Mouse (Mus musculus): Measurements from ENCODE around the gene Hsd3b7.

The Hsd3b7 gene

DNA sequence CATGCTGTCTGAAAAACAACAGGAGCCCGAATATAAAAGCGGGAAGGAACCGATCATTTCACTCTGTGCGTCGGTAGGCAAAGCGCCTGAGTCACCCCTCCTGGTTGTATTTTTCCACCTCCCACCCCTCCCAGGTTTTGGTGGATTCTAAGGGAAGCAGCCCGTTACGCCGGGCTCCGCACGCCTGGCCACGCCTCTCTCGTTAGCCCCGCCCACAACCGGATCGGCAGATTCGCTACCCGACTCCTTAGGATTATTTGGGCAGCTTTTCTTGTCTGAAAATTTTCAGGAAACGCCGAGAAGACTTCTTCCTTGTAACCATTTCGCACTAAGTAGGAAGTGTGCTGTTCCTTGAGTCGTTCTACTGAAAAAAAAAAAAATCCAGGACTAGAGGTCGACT lies 24.0 kb upstream of the Hsd3b7 start, which contains the start of gene Setd1a:
Setd1a (plus strand) TSS at position 245 of the 400 bp plus-strand sequence.
- peak; percentile 78 to 81 for DNase-seq (ENCODE audit: low spot score in 2 of 2)

DNA sequence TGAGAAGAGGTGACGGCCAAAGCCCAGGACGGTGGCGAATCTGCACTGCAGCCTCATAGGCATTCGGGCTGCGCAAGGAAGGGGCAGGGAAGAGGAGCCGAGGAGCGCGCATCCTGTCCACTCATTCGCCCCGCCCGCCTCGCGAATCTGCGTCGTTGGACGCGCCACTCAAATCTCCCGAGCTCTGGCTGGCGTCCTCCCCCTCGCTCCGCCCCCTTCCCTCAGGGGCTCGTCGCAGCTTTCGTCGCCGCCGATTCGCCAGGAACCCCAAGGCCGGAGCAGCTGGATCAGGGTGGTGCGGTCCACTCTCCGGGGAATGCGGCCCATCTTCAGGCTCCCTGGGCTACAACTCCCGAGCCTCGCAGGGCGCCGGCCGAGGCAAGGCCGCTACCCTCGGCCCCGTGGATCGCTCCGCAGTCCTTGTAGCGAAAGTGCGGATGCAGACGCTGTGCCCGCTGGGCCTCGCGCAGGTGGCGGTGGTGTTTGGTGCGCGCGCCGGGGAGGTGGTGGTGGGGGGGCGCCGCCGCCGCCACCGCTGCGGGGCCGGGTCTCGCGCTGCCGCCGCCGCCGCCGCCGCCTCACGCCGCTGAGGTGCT lies 23.4 kb upstream of the Hsd3b7 start:
- peak; percentile 93 to 94 for DNase-seq (ENCODE audit: low spot score in 2 of 2)

DNA sequence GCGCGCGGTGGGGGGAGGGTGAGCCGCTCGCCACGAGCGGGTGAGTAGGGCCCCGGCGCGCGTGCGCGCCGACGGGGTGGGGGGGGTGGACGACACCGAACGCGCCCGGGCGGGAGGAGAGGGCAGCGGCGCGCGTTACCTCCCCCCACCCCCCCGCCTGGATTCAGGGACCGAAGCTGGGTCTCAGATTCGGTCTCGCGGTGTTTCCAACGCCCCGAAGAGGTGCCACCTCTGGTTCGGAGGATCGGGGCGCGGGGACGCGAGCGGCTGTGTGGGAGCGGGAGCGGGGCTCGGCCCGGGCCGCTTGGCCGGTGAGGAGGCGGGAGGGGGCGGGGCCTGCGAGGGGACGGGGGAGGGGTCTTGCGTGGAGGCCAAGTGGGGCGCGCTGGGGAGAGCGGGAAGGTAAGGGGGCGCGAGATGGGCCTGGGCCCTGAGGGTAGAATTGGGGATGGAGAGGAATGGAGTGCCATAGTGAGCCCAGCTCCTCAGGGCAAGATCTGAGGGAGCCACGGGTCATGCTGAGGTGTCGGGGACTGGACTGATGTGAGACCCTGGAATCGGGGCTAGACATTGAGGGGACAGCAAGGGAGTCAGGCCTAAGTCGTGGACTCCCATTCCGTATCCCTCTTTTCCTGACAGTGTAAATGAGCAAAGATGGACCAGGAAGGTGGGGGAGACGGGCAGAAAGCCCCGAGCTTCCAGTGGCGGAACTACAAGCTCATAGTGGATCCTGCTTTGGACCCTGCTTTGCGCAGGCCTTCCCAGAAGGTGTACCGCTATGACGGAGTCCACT lies 22.7 kb upstream of the Hsd3b7 start:
- no peak for DNase-seq (ENCODE audit: low spot score in 2 of 2)

DNA sequence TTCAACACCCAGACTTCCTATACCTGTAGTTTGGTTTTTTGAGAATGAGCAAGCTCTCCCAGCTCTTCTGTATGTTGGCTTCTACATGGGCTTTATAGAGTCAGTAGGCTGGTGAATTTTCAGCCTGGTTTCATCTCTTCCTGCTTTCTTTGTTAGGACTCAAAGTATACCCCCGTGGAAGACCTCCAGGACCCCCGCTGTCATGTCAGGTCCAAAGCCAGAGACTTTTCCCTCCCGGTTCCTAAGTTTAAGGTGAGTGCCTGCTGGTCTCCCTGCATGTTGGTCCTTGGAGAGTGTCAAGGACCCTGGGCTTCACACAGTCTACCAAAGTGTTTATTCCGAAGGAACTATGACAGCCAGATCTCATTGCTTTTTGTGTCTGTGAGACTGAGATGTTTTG lies 22.1 kb upstream of the Hsd3b7 start:
- DNase-seq (ENCODE audit: low spot score in 2 of 2) = no peak

DNA sequence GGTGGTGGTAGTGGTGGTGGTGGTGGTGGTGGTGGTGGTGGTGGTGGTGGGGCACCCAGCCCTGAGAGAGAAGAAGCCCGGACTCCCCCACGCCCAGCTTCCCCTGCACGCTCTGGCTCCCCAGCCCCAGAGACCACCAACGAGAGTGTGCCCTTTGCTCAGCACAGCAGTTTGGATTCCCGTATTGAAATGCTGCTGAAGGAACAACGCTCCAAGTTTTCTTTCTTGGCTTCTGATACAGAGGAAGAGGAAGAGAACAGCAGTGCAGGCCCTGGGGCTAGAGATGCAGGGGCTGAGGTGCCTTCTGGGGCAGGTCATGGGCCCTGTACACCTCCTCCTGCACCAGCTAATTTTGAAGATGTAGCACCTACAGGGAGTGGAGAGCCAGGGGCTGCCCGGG lies 15.1 kb upstream of the Hsd3b7 start, which contains the start of gene Gm49388:
Gm49388 (plus strand) TSS at position 301 of the 400 bp plus-strand sequence.
- DNase-seq (ENCODE audit: low spot score in 2 of 2) = no peak

DNA sequence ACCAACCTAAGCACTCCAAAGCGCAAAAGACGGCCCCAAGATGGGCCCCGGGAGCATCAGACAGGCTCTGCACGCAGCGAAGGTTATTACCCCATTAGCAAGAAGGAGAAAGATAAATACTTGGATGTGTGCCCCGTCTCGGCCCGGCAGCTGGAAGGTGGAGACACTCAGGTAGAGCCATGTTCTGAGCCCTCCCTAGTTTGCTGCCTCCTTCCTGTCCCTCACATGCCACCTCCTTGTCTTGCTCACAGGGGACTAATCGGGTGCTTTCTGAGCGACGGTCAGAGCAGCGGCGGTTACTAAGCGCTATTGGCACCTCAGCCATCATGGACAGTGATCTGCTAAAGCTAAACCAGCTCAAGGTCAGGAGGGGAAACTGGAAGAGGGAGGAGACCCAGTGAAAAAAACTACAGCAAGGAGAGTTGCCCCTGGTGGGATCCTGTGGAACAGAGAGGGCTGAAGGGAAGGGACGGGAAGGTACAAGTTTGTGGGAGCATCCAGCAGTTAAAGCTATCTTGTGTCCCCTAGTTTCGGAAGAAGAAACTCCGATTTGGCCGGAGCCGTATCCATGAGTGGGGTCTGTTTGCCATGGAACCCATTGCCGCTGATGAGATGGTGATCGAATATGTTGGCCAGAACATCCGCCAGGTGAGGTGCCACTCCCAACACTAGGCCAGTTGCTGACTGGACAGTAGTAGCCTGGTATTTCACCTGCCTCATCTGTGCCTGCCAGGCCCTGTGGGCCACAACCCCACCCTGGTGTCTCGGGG lies 3.1 kb upstream of the Hsd3b7 start:
- DNase-seq (ENCODE audit: low spot score in 2 of 2) = no peak

DNA sequence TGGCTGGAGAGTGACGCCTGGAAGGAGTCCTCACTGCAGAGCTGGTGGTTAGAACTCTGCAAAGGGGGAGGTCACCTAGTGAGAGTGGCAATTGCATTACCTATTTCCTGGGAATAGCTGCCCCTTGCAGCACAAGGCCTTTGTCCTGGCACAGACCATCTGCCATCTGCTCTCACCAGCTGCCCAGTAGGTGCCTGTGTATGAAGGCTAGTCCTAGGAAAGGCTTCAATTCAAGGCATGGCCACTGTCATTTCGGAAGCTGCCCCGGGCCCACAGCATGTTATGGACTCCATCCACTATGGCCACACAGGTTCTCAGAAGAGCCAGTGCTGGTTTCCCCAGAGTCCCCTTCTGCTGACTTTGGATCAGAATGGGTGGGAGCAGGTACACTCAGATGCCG lies 1.8 kb upstream of the Hsd3b7 start:
- DNase-seq (ENCODE audit: low spot score in 2 of 2) = no peak

DNA sequence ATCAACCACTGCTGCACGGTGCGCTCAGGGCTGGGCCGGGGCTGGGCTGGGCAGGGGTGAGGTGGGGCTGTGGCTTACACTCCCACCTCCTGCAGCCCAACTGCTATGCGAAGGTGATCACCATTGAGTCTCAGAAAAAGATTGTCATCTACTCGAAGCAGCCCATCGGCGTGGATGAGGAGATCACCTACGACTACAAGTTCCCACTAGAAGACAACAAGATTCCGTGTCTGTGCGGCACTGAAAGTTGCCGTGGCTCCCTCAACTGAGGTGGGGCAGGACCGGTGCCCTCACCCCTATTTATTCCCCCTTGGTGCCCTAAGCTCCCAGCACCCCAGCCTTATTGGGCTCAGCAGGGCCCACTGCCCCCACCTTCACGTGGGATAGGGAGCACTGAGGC lies 1.2 kb upstream of the Hsd3b7 start:
- DNase-seq (ENCODE audit: low spot score in 2 of 2) = no peak

DNA sequence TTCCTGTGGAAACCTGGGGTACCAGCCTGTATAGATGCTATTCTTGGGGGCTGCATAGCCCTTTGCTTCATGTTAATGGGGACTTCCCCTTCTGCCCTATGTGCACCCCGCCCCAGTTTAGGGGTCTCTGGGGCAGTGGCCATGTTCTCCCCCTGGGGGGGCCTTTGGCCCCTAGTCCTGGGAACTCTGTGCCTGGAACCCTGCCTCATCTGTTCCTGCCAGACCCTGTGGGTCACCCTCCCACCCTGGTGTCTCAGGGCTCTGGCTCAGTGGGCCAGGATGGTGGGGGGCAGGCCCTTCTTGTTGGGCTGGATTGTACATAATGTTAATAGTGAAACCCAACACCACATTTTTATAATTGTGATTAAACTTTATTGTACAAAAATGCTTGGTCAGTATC lies 666 bp upstream of the Hsd3b7 start:
- DNase-seq (ENCODE audit: low spot score in 2 of 2) = no peak

DNA sequence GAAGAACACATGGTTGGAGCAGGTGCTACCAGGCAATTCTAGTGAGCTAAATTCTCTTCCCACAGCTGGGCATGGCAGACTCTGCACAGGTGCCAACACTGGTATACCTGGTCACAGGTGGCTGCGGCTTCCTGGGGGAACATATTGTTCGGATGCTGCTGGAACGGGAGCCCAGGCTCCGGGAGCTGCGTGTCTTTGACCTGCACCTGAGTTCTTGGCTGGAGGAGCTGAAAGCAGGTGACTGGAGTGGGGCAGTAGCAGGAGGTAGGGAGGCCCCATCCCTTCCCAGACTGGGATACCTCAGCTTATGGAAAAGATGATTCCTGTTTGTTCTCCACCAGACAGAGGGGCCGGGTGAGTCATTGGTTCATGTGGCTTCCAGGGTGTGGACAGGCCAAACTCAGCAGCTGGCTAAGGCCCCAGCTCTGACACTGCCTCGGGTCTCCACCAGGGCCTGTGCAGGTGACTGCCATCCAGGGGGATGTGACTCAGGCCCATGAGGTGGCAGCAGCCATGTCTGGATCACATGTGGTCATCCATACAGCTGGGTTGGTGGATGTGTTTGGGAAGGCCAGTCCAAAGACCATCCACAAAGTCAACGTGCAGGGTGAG lies 712 bp downstream of the Hsd3b7 start:
- DNase-seq (ENCODE audit: low spot score in 2 of 2) = no peak

DNA sequence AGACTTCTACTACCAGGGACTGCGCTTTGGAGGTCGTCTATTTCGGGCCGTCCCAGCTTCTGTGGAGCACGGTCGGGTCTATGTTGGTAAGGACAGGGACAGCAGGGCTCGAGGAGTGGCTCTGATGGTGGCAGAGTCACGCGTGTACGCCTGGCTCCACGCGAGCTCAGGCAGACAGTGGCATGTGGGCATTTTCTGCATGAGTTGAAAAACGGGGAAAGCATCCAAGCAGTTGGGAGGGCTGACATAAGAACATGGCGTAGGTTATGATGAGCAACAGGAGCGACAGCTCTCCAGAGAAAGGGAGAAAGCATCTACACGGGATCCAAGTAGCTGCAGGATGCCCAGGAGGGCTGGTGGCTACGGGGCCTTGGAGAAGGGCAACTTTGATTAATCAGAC lies 1.9 kb downstream of the Hsd3b7 start:
- DNase-seq (ENCODE audit: low spot score in 2 of 2) = no peak

DNA sequence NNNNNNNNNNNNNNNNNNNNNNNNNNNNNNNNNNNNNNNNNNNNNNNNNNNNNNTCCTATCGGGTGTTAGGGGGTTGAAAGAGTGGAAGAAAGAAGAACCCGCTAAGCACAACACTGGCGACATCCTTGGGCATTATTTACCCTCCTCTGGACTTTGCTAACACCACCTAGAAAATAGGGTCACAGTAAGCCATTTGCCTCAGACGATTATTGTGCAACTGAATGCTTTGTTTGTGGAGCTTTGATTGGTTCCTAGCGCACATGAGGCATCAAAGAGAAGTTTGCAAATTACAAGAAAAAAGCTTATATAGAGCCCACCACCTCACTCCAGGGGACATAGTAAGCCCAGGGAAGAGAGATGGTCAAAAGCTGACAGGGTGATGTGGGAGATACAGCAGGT lies 8.4 kb downstream of the Hsd3b7 start:
- no peak for DNase-seq (ENCODE audit: low spot score in 2 of 2)

DNA sequence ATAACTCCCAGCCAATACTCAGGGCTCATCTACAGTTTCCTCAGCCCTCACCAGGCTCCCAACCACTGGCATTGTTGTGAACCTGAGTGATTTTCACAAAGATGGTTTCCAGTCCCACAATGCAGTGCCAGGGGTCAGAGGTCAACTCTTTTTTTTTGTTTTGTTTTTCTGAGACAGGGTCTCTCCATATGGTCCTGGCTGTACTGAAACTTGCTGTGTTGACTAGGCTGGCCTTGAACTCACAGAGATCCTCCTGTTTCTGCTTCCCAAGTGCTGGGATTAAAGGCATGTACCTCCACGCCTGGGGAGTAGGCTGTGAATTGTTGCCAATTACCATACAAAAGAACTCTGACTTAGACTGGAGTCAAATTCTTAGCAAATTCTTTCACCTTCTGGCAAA lies 9.4 kb downstream of the Hsd3b7 start:
- no peak for DNase-seq (ENCODE audit: low spot score in 2 of 2)

DNA sequence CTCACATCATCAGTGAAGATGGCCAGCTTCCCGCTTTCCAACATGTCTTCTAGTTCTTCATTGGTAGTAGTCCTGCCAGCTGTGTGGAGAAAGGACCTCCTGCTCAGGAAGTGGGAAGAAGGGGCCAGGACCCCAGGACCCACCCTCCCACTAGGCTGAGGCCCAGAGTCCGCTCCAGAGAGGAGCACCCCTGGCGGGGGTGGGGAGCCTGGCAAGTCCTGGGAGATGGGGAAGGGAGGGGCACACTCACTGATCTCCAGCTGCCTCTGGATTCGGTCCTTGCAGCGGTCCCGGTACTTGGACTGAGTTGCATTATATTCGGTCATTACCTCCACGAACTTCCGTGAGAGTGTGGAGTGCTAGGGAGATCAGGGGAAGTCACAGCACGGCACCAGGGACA lies 10.2 kb downstream of the Hsd3b7 start:
- no peak for DNase-seq (ENCODE audit: low spot score in 2 of 2)

DNA sequence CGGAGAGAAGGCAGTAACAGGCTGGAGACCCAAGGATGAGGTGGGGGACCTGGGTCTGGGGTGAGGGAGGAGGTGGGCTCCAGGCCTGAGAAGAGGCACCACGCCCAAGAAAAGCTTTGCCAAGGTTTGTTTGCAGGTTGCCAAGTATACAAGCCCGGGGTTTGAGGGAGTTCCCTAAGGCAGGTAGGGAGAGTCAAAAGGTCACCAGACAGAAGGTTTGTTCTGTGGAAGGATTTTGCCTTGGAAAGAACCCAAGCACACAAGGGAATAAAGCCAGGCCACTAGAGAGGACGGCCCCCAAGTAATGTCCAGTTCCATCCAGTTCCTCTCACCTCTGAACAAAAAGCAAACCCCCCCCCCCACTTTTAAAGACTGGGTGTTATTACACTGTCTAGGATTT lies 10.8 kb downstream of the Hsd3b7 start:
- DNase-seq (ENCODE audit: low spot score in 2 of 2) = no peak

DNA sequence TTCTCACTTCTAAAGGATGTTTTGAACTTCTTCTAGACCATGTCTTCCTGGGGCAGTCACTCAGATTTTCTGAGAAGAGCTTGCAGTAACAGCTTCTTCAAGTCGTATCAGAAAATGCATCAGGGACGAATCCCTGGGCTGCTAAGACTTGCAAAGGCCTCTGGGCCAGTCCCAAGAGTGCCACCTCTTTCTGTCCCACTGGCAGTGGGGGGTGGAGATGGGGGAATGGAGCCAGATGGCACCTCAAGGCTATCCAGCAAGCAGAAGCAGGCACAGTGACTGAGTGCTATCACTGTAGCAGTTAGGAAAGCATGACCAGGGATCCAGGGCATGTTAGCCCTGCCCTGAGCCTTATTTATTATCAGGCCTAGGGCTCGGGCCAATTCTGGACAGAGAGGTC lies 11.9 kb downstream of the Hsd3b7 start:
- no peak for DNase-seq (ENCODE audit: low spot score in 2 of 2)

DNA sequence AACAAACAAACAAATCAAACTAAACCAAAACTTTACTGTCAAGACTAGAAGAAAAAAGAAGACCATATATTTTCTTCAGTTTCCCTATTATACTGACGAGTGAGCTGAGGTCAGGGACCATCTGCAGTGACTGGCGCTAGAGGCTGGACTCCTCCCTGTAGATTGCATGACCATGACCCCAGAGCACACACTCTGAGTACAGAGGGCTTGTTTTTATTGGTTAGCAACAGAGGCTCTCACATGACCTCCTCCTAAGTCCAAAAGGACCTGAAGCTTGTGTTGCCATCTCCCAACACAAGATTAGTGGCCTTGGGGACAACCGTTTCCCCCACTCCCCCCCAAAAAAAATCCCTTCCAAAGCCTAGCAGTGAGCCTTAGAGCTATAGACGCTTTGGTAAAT lies 13.4 kb downstream of the Hsd3b7 start:
- no peak for DNase-seq (ENCODE audit: low spot score in 2 of 2)

DNA sequence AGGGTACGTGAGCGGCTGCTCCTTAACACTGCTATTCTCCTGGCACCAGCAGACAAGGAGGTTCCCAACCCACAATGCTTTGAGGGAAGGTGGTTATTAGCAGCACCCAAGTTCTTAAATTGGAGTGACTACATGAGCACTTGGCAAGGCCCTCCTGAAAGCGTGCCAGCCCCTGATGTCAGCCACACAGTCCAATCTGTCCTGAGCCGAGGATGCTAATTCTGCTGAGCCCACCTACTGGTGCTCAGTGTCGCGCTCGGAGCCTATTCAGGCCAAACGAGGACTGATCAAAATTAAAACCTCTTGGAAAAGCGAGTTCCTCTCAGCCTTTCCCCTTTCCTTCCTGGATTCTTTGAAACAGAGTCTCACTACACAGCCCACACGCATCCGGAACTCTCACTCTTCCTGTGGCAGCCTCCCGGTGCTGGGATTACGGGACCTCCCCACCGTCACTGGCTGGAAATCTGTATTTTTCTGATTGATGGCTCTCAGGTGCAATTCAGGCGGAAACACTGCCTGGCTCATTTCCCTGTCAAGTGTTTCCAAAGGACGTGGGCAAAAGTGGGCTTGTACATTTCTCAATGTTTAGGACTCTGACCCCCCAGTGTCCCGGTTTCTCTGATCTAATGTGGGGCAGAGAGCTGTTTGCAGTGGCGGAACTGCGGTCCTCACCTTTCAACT lies 14.0 kb downstream of the Hsd3b7 start:
- DNase-seq (ENCODE audit: low spot score in 2 of 2) = peak in 1 of 2 experiments; percentile 66

DNA sequence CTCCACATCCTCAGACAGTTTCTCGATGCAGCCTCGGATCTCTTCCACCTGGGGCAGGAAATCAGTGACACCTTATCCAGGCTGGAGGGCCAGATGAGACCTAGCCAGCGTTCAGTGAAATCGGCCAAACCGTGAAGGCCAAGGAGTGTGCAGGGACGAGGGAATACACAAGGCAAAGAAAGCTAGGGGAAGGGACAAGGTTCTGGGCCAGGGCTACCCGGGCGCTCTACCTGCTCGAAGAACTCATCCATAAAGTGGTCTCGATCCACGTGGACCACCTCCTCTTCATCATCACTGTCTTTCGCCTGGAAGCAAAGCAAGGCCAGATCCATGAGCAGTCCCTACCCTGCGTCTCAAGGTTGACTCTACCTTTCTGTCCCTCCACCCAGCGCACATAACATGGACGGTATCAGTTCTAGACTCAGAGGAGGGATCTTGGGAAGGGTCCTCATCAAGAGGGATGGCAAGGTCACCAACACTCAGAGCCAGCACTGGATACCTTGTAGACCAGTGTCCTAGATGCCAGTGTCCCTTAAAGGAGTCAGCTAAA lies 14.8 kb downstream of the Hsd3b7 start:
- DNase-seq (ENCODE audit: low spot score in 2 of 2) = no peak

DNA sequence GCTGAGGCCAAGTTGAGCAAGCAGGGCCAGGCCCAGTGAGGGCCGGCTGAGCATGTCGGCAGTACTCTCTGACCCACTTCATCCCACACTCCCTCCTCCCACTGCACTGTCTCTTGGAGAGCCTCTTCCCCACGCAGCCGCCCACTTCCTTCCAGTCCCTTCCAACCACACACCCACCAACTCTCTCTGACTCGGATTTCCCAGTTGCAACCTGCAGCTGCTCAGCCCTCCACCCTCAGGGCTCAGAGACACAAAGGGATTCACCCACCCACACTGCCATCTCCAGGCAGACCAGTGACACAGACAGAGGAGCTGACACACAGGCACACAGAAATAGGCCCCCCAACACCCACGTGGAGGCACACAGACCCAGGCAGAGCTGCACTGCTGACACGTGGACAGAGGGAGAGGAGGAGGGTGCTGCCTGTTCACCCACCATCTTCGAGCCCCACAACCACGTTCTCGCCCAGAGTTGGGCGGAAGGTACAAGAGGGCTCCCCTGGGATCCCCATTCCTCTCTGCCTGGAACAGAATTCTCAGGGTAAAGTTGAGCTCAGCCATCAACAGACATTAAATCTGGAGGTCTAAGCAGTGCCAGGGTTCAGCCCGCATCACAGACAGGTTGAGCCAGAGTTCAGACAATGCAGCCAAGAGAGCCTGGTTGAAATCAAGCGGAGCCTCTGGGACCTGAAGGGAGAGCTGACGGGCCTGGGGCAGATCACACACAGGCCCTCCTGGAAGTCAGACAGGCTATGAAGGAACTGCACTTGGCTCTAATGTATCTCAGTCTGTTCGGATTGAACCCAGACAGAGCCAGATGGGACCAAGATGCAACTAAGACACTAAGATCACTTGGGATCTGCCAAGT lies 15.8 kb downstream of the Hsd3b7 start:
- DNase-seq (ENCODE audit: low spot score in 2 of 2) = peak in 1 of 2 experiments; percentile 57

All from frontal cortex, postnatal 25 days (tissue).